Mouse (Mus musculus) cortical plate, adult 2 months (tissue): Measurements from ENCODE around the gene Samhd1.

ENCODE experiments used
- CTCF ChIP-seq: fragments of 200-500 bp; IDR thresholded peaks from 2 replicates; pipeline ENCODE4 v1.5.1; 2011; ENCODE audit warnings: mild to moderate bottlenecking, control low read depth, low read length; ENCODE audit not compliant: insufficient read depth; ENCODE audit errors: extremely low read depth
- POLR2A ChIP-seq: fragments of 200-500 bp; IDR thresholded peaks from 2 replicates; pipeline ENCODE4 v1.6.1; 2011; ENCODE audit warnings: mild to moderate bottlenecking, low read length, control low read depth; ENCODE audit not compliant: insufficient read depth; ENCODE audit errors: extremely low read depth

GRCm38 (mm10) chr2:157054297-157054696, 80.8 kb downstream of the Samhd1 start:
- TF ChIP-seq CTCF (no peak), POLR2A (no peak)
